Mouse (Mus musculus): Measurements from ENCODE around the gene Gm20388.

DNA sequence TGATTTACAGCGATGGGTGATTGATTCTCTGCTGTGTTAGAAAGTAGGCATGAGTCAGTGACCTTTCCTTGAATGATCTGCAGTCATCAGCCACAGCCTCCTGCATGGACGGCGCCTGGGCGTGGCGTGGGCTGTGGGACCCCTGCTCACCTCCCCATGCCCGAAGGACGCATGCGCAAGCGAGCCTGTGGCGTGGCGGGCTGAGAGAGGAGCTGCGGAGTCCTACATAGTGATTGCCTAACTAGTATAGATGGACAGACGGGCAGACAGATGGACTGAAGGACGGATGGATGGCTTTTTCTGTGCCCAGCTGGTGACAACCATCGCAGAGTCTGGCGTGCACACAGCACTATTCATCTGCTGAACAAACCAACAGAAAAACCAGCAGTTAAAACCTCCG is 1106.0 kb downstream of the Gm20388 start:
- TF ChIP-seq POLR2A (IDR thresholded peaks at IDR 0.05; ENCODE audit: insufficient read depth, low read length) (no peak), CTCF (IDR thresholded peaks at IDR 0.05; ENCODE audit: low read depth, low read length) (no peak), EP300 (IDR thresholded peaks at IDR 0.05; ENCODE audit: insufficient read depth, low read depth, low read length) (no peak)

Data from ES-Bruce4 (cell line).